Mouse (Mus musculus): ENCODE results near the gene Exosc2. TPM values are rescaled to one million over a fixed set of nuclear protein-coding genes. Genes with fewer than 3 reads are reported as not detected.
"Not testable (repeated sequence)": the region's sequence is repeated elsewhere in the genome, so short reads cannot be mapped to it uniquely, and the experiment has no call there.

Gene Exosc2
- total RNA-seq, 4 experiments from 2014 or later, result 7.0 to 9.1 (median 8.1) TPM

DNA sequence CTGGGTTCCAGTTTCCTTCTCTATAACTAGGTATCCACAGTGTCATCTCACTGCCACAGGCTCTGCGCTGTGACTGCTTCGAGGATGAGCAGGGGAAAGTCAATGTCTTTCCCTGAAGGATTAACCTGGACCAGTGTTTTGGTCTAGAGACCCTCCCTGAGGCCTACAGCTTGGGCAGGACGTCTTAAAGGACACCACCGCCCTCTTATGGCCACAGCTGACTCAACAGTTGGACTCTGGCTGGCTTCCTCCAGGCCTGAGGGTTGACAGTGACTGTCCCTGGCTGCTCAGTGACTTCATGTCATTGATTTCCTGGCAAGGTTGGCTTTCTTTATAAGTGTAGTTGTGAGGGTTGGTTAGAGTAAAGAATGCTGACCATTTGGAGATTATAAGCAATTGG, 3.2 kb upstream of the Exosc2 start:
- DNase-seq (ENCODE audit: low spot score), result no peak

DNA sequence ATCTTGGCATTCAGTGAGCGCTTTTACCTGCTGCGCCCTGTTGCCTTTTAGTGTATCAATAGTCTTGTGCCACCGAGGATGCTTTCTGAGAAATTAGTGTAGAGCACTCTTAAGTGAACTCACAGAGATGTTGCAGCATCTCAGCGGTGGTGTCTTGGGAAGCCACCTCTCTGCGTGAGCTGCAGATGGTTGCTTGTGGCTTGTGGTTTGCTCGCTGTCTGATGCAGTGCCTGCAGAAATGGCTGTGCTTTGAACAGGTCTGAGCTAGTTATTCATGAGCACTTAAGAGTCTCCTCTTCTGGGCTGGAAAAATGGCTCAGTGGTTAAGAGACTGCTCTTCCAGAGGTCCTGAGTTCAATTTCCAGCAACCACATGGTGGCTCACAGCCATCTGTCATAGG, 8.1 kb downstream of the Exosc2 start:
- DNase-seq (ENCODE audit: low spot score), result no peak

DNA sequence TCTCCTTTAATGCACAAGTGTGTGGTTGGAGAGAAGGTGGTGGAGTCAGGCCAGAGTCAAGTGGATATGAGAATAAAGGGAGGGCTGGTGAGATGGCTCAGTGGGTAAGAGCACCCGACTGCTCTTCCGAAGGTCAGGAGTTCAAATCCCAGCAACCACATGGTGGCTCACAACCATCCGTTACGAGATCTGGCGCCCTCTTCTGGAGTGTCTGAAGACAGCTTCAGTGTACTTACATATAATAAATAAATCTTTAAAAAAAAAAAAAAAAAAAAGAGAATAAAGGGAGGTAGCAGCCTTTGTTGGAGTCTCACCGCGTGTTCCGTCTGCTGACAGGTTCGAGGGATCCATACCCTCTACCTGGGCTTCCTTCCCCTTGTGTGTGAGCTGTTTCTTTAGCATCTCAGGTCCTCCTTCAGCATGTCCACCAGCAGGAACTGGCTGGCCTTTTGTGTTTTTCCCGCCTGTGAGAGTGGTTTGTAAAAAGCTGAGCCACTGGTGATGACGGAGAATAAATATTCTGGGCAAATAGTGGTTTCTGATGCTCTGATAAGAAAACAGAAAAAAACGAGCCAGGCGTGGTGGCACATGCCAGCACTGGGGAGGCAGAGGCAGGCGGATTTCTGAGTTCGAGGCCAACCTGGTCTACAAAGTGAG, 10.7 kb downstream of the Exosc2 start:
- DNase-seq (ENCODE audit: low spot score), result not testable (repeated sequence)

DNA sequence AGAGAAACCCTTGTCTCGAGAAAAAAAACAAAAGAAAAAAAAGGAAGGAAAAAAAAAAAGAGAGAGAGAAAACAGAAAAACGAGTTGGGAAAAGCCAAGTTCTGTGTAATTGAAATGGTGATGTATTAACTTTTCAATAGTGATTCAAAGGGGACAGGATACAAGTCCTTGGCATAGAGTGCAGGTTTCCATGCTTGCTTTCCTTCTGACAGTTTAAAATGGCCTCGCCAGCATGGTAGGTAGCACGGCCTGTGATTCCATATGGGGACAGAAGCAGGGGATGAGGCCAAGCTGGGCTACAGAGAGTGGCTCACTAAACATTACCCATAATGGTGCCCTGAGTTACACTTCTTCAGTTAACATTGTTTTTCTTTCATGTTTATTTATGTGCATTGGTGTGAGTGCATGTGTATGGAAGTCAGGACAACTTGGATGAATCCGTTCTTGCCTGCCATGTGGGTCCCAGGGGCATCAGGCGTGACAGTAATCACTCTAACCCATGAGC, 11.3 kb downstream of the Exosc2 start:
- no peak for DNase-seq (ENCODE audit: low spot score)

DNA sequence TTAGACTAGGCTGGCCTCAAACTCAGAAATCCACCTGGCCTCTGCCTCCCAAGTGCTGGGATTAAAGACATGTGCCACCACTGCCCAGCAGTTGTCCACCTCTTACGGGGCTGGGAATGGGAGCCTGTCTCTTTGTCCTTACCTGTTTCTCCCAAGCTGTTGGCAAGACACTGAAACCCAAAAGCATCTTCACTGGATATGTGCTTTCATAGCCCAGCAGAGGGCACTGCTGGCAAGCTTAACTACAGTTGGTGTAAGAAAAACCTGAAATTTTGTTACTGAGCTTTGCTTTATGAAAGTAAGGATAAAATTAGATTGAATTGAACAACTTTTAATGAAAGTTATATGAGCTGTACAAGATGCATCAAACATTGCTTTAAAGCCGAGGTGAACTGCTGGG, 13.2 kb downstream of the Exosc2 start:
- DNase-seq (ENCODE audit: low spot score), result peak; percentile 41

DNA sequence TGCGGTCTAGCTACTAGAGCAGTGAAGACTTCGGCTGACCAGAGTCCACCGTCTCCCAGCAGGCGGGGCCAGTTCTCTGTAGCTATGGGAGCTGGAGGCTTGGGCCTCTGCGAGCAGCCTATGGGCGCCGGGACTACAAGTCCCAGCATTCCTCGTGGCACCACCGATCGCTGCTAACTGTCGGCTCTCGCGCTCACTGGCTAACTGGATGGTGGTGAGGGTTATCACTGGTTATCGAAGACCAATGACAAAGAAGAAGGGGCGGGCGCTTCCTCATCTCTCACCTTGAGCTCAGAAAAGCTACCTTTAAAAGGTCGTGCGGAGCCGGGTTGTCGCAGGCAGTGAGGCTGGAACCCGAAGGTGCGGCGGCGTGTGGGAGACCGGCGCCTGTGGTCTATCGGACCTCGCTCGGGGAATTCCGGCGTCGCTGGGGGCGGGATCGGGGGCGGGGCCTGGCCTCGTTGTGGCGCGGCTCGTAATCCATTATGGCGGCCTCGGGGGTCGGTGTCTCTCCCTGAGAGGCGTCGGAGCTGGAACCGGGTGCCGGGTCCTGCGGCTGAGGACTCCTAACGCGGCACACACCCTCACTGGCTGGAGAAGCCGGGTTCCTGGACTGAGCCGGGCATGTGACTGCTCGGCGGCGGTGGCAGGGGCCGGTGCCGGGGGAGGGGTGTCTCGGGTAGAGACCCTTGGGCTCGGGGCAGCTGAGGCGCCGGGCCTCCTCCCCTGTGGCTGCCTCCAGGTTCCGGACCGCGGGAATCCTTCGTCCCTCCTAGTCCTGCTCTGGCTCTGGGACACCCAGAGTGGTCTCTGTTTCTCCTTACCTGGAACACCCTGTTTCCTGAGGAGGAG, 17.8 kb downstream of the Exosc2 start, which contains the start of gene Abl1:
Gene Abl1, plus strand, starts transcription at position 303 of the 852 bp plus-strand sequence.
- peak; percentile 96 for DNase-seq (ENCODE audit: low spot score)

DNA sequence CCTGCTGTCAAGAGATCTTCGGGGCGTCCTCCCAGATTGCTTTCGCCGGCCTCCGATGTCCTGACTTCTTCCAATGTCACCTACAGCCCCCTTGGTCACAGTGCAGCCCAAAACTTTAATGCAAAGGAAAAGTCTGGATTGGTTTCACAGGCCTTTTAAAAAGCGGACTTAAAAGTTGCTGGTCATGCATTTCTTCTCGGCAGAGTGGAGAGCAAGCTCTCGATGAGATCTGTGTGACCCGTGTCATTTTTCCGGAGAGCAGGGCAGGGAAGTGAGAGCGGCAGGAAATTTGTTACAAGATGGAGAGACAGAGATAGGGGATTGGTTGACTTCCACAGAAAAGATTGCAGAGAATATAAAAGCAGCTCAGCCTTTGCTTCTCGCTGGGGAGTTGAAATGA, 18.5 kb downstream of the Exosc2 start:
- peak; percentile 24 for DNase-seq (ENCODE audit: low spot score)

DNA sequence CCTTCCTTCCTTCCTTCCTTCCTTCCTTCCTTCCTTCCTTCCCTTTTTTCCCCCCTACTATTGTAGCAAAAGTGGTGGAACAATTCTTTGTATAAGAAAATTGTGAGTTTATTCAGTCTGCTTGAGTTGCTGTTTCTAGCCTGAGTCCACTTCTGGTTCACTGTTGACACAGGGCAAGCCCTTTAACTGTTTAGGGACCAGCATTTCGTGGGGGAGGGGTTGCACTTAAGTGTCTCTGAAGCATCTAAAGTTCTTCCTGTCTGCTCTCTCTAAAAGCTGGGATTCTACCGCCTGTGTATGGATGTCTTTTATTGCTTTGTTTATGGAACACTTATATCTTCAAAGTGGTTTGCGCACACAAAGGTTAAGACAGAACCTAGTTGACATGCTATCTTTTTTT, 19.5 kb downstream of the Exosc2 start:
- DNase-seq (ENCODE audit: low spot score), result no peak

DNA sequence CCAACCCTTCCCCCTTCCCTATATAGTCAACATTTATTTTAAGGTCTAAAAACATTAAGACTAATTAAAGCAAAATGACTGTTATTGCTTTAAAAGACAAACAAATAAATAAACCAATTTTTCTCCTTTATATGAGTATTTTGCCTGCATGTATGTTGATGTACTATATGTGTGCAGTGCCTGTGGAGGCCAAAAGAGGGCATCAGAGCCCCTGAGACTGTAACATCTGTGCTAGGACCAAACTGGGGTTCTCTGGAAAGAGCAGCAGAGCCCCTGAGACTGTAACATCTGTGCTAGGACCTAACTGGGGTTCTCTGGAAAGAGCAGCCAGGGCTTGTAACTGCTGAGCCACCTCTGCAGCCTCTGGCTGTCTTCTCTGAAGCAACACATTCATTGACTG, 27.7 kb downstream of the Exosc2 start:
- no peak for DNase-seq (ENCODE audit: low spot score)

DNA sequence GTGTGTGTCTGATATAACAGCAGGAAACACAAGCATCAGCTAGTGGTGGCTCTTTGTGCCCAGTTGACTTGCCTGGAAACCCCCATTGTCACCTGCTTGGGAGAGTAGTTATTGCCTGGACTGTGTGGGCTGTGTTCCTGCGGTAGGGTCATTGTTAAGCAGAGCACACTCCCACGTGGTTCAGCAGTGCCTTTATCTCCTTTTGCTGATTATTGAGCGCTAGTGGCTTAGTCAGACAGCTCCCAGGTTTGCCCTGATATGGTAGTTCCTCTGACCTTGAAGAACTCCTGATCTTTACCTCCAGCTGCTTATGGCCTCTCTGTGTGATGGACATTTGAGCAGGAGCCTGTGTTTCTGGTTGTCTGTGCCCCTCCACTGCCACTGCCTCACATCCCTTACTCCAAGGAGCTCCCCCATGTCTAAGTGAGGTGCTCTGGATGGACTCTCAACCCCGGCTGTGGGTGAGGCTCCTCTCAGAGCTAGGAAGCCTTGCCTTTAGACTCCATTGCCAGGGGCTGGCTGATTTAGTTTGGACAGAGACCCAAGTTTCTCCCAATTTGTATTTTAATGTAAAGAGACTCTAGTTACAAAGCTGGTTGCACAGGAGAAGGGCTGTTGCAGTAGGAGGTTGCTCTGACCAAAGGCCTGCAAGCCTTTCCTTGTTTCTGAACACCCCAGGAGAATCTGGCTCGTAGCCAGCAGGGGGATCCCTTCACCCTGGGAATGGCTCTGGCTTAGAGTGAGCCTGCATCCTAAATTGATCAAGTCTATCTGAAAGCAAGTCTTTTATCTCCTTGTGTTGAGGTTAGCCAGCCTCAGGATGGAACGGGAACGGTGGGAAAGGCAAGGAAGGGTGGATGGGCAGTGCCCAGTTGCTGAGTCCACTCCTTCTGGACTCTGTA, 30.3 kb downstream of the Exosc2 start:
- no peak for DNase-seq (ENCODE audit: low spot score)

DNA sequence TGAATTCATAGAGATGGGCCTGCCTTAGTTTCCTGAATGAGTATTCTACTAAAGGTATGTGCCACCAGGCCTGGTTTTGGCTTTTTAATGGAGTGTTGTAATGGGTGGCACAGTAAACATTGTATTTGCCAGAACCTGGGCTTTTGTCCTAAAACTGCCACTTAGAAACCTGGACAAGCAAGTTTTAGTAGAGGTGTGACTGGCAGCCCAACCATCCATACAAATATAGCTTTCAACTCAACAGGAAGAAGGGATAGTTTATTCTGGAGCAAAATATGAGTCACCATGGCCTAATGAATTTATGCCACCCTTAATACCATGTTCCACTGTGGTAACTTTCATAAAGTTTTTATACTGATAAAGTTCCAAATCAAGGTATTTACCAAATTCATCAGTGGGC, 32.7 kb downstream of the Exosc2 start:
- DNase-seq (ENCODE audit: low spot score), result no peak

DNA sequence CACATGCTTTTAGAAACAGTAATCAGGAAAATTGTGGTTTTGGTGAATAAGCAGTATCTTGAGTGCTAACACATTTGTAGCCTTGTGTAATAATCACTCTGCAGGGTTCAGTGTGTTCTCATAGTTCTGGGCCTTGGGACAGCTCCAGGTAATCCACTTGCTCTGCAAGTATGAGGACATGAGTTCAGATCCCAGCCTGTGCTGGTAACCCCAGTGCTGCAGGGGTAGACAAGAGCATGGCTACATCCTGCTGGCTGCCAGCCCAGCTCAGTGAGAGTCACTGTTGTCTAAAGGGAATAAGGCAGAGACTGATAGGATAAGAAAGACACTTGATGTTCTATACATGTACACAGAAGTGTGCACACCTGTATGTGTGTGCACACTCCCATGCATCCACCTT, 35.4 kb downstream of the Exosc2 start:
- DNase-seq (ENCODE audit: low spot score), result no peak

DNA sequence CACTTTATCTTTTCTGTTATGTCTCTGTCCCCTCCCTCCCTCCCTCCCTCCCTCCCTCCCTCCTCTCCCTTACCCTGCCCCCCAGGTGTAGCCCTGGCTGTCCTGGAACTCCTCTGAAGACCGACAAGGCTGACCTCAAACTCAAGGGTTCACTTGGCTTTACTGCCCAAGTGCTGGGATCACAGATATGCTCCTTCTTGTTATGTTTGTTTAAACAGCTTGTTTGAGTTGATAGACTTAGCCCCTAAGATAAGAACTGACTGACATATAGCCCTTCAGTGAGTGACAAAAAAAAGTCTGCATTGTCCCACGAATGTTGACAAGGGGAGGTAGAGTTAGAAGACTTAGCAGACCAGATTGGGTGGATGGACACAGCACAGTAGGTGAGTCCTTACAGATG, 36.0 kb downstream of the Exosc2 start:
- no peak for DNase-seq (ENCODE audit: low spot score)

DNA sequence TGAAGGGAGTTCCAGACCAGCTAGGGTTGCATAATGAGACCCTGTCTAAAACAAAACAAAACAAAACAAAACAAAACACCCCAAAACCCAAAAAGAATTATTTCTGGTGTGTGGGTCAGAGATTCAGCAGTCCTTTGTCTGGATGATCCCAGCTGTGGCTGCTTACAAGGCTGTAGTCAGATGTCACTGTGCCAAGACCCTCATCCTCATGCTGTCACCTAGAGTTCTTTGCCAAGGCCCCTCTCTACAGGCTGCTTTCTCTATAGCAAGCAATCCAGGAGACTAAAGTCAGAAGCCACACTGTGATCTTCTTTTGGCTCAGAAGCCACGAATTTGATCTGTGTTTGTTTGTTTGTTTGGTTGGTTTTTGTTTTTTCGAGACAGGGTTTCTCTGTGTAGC, 42.2 kb downstream of the Exosc2 start:
- DNase-seq (ENCODE audit: low spot score), result no peak

DNA sequence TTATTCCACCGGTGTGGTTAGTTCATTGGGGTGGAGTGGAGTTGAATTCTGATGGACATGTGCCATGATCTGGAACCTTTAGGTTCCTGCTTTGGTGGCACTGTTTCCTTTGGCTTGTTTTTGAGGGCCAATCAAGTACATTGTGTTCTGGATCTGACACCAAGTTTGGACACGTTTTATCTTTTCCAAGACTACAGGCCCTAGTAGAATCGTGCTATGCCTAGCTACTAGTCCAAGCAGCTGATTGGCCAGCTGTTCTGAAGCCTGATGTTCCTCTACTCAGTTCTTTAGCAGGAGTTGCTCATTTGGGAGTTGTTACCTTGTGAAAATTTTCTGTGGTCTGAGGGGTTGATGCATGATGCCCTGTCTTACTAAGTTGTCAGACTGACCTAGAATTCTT, 43.3 kb downstream of the Exosc2 start:
- DNase-seq (ENCODE audit: low spot score), result peak; percentile 10

DNA sequence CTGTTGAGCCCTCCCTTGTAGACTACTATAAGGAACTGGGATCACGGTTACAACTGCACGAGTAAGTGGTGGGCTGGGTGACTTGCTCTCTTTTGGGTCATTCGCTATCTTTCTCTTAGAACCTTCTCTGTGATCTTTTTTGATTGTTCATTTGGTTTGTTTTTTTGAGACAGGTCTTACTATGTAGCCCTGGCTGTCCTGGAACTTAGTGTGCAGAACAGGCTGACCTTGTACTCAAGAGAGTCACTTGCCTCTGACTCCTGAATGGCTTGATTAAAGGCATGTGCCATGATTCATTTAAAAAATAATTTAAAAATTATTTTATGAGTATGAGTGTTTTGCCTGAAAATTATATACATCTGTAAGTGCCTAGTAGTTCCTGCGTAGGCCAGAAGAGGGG, 44.3 kb downstream of the Exosc2 start:
- no peak for DNase-seq (ENCODE audit: low spot score)

DNA sequence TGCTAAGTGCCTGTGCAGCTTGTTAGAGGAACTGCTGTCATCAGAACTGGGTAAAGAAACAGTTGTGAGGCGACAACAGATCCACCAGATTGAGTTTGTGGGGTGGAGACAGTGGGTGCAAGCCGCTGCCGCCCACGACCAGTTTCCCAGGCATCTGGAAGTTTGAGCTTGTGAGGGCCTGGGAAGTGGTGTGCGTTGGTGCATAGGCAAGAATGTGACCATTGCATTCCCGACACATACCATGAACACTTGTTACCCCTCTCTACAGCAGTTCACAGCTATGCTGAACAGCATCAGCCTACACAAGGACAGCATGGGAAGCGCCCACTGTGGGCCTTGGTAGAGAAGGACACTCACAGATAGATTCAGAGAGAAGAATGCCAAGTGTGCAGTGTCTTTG, 45.5 kb downstream of the Exosc2 start:
- no peak for DNase-seq (ENCODE audit: low spot score)

DNA sequence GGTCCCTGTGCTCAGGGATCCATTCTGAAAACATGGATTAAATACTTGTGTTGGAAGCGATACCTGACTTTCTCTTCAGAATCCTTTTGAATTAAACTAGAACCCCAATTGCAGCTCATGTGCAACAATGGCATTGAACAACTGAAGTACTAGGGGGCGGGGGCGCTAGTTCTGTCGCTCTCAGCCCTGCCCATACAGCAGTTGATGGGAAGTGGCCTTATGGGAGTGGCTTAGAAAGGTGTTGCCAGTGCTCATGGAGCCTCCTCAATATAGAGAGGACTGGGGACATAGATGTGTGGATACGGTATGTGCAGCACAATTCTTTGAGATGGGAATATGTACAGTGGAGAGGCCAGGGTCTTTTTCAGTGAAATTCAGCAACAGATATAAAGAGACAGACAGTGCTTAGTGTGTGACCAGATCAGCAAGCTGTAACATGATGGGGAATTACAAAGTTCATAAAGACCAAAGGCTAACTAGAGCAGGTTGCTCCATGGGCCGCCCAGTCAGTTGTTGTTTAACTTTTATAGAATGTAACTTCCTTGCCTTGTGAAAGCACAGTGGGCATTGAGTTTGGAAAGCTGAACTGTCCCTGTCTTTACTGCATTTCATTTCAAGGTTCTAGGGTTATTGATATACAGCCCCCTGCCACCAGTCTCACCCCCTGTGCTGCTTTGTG, 48.8 kb downstream of the Exosc2 start:
- no peak for DNase-seq (ENCODE audit: low spot score)

DNA sequence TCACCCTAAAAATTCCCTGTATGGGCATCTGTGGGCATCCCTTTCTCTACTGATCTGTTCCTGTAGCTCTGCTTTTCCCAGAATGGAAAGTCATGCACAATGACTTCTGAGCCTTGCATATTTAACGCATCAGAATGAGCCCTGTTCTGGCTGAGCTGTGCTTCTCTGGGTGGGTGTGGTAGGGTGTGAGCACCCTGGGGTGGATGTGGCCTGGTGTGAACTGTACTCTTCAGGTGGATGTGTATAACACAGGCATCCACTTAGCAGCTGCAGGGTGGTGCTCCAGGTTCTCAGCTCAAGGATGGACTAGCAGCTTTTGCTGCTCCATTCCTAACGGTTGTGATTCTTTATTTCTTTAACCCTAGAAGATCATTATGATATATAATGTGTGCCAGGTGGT, 49.4 kb downstream of the Exosc2 start:
- DNase-seq (ENCODE audit: low spot score), result no peak

DNA sequence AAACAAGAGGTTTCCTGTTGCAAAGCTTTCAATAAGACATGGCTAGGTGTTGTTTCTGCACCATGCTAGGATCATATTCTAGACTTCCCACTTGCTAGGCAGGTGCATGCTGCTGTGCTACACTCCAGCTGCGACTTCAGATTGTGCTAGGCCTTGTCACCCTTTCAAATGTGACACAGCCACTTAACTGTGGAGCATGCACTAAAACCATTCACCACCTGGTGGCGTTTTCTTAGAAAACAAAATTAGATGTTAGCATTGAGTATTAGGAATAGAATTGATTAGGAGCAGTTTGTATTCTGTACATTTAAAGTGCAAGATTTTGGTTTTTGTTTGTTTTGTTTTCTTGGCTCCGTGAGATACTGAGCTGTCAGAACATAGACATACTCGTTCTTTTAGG, 50.3 kb downstream of the Exosc2 start:
- DNase-seq (ENCODE audit: low spot score), result no peak

DNA sequence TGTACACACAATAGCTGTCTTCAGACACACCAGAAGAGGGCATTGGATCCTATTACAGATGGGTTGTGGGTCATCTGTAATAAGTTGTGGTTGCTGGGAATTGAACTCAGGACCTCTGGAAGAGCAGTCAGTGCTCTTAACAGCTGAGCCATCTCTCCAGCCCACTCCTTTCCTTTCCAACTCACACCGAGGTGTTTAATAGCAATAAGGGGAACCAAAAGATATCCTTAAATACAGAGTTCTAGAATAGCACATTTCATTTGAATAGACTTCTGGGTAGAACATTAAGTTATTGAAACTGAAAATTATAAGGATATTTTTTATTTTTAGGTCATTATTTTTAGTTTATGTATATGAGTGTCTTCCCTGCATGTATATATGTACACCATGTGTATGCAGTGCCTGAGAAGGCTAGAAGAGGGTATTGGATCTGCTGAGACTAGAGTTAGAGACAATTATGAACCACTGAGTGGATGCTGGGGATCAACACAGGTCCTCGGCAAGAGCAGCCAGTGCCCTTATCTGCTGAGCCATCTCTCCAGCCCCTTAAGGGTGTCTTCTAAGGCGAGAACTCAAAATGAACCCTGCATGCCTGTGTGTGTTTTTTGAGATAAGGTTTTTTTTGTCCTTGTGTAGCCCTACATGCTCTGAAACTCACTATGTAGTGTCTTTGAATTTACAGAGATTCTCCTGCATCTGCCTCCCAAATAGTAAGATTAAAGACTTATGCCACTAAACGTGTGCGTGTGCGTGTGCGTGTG, 54.4 kb downstream of the Exosc2 start:
- no peak for DNase-seq (ENCODE audit: low spot score)
